Mouse (Mus musculus) stomach, postnatal 0 days (tissue): ENCODE data around the gene Cntf.

Experiments used
- CTCF ChIP-seq: IDR thresholded peaks from 2 replicates; pipeline ENCODE4 v1.5.1; 2016; ENCODE audit warnings: antibody characterized with exemption, low read depth, mild to moderate bottlenecking, moderate library complexity
- EP300 ChIP-seq: optimal IDR thresholded peaks from 2 replicates; pipeline ENCODE3; 2016; ENCODE audit warnings: antibody characterized with exemption

GRCm38 (mm10) chr19:12813883-12814282 is 48.5 kb upstream of the Cntf start:
- TF ChIP-seq CTCF (no peak), EP300 (no peak)
